Mouse (Mus musculus) midbrain, embryonic 14.5 days (tissue): Measurements from ENCODE around the gene Tmem263. TPM values are rescaled to one million over a fixed set of nuclear protein-coding genes. Genes with fewer than 3 reads are reported as not detected.

Source experiments
- ATAC-seq: fragments of 200-750 bp; cut with Nextera tagmentation; 2 replicates; pipeline ENCODE4 v1.8.0; 2017; ENCODE audit warnings: moderate number of reproducible peaks, moderate library complexity; ENCODE audit not compliant: low FRiP score, low TSS enrichment
- DNase-seq: peaks from one replicate; pipeline ENCODE4 v3.0.0-alpha.2; 2015
- H3K27ac ChIP-seq: fragments of 300-500 bp; sonication (generic); replicated peaks from 2 replicates; pipeline ENCODE4 v1.5.1; 2014; ENCODE audit warnings: mild to moderate bottlenecking, low read depth, low read length, moderate library complexity
- H3K27me3 ChIP-seq: fragments of 300-500 bp; sonication (generic); 2 replicates; pipeline ENCODE4 v1.6.1; 2014; ENCODE audit warnings: low read length, control low read depth, mixed read lengths; ENCODE audit not compliant: control insufficient read depth, insufficient read depth
- H3K36me3 ChIP-seq: fragments of 300-500 bp; sonication (generic); 2 replicates; pipeline ENCODE4 v1.6.1; 2014; ENCODE audit warnings: low read length, control low read depth; ENCODE audit not compliant: control insufficient read depth, insufficient read depth
- H3K4me1 ChIP-seq: fragments of 300-500 bp; sonication (generic); 2 replicates; pipeline ENCODE4 v1.6.1; 2014; ENCODE audit warnings: mild to moderate bottlenecking, antibody characterized with exemption, low read length, control low read depth; ENCODE audit not compliant: control insufficient read depth, insufficient read depth
- H3K4me2 ChIP-seq: fragments of 300-500 bp; sonication (generic); 2 replicates; pipeline ENCODE4 v1.6.1; 2014; ENCODE audit warnings: mild to moderate bottlenecking, low read length, moderate library complexity
- H3K4me3 ChIP-seq: fragments of 300-500 bp; sonication (generic); replicated peaks from 2 replicates; pipeline ENCODE4 v1.5.1; 2014; ENCODE audit warnings: low read depth, low read length
- H3K9ac ChIP-seq: fragments of 300-500 bp; sonication (generic); replicated peaks from 2 replicates; pipeline ENCODE4 v1.6.1; 2014; ENCODE audit warnings: mild to moderate bottlenecking, low read length, moderate library complexity
- H3K9me3 ChIP-seq: fragments of 300-500 bp; sonication (generic); 2 replicates; pipeline ENCODE4 v1.6.1; 2016; ENCODE audit warnings: low read length, control low read depth, mixed read lengths; ENCODE audit not compliant: control insufficient read depth
- WGBS: fragments of 180-500 bp; shearing (Covaris S2); extraction: QIAGEN DNeasy Blood & Tissue Kit; methylation state at CpG from one replicate; pipeline ENCODE4 v1.1.7; 2014; 5-methylcytosine and 5-hydroxymethylcytosine counted together
- polyA plus RNA-seq: library from polyadenylated mRNA; unstranded; fragments of >200 nt; fragmentation: Nextera tagmentation; extraction: Ambion mirVana; gene quantifications from 2 replicates; pipeline ENCODE4 v1.2.1, GENCODE M21; 2014

The Tmem263 gene
- polyA plus RNA-seq, 1 experiment from 2014 or later, result 50.6 TPM

DNA sequence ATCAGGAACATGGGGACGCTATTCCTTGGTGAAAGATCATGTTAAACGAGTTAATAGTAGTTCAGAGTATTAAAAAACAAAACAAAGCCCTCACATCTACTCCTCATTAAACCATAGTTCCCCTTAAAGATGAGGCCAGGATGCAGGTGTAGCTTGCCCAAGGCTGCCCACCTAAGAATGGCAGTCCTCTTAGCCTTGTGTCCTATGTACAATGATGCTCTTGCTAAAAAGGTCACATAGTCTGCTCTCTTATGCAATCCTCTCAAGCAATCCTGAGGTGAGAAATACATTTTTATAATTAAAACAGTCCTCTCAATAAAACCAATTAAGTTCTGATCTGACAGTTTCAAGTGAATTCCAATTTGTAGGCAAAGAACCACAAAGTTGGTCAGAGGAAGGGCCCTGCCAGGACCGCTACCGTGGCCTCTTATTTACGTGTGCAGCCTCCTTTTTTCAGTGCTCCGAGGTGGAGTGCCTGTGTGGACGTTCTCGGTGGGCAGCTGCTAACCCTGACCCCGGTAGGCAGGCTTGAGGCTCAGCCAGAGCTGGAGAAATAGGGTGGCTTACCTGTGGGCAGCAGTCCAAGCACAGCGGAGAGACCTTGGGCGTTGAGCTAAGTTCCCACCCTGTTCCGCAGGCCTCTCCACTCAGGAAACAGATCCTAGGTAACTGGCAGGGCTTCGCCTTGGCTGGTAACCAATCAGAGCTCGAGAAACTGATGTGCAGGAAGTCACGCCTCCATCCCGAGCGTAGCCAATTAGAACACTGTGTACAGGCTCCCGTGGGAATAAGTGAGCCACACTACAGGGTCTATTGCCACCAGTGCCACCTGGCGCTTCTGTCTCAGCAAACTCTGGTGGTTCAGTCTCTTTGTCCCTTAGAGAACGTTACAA, 25.2 kb downstream of the Tmem263 start, which contains the start of gene Mterf2:
Gene Mterf2 (minus strand): TSS at position 633 of the 893 bp plus-strand sequence.
- H3K27me3 ChIP-seq, result no peaks in the 10 kb centered on the region
- peaks cover 15% of the 10 kb centered on the region for H3K4me1 ChIP-seq
- H3K4me3 ChIP-seq, result peak within 1 kb of the TSS; percentile 68
- peak within 1 kb of the TSS; percentile 70 for H3K9ac ChIP-seq
- peak within 1 kb of the TSS; percentile 77 for H3K4me2 ChIP-seq
- peaks cover 14% of the 10 kb centered on the region for H3K36me3 ChIP-seq
- no peaks in the 10 kb centered on the region for H3K9me3 ChIP-seq
- H3K27ac ChIP-seq, result peak within 1 kb of the TSS; percentile 5; the same call in 1 of the 2 replicates
- DNase-seq (peak; percentile 99), ATAC-seq (peak; percentile 100)
- 8% methylated on average over 20 of the region's 20 CpGs for WGBS

DNA sequence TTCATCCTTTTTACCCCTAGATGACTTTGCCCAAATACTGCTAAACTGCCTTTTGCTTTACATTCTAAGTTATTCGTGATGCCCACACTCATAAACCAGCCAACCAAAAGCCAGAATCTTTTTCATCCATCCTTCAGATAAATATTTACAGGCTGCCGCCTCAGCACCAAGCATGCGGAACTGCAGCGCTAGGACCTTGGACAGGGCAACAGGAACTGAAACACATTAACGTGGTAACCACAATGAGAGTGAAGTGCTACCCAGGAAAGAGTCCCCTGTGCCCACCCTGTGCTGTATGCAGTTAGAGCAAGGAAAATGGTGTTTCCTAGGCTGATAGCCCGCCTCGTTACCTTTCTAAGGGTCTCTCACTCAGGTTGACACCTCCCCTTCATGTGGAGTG, 26.0 kb downstream of the Tmem263 start:
- WGBS, result 29% methylated on average over 7 of the region's 7 CpGs
- Histone ChIP-seq H3K4me2 (peak overlapping the region; percentile 77), H3K27me3 (no peaks in the 10 kb centered on the region), H3K27ac (0 out of 2 replicates have a peak overlapping the region, but pooled peaks have one; percentile 5), H3K9ac (no peak overlapping the region), H3K9me3 (no peaks in the 10 kb centered on the region), H3K4me1 (peaks cover 15% of the 10 kb centered on the region), H3K36me3 (peaks cover 19% of the 10 kb centered on the region), H3K4me3 (peak overlapping the region; percentile 68)
- DNase-seq, result no peak
- ATAC-seq, result no peak

DNA sequence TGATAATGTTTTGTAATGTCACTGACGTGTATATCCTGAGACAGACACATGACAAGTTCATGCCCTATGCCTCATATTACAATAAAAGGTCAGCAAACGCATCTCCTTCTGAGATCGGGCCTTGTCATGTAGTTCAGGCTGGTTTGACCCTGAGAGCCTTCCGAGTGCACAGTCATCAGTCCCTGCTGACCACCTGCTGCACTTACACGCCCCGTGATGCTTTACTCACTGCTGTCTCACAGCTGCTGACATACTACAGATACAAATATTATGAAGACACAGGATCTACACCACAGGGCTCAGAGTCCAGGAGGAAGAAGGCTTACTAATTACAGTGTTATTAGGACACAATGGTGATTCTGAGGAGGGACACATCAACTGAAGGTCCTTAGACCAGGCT, 34.1 kb downstream of the Tmem263 start:
- H3K36me3 ChIP-seq, result peaks cover 19% of the 10 kb centered on the region
- WGBS, result 92% methylated on average over 6 of the region's 6 CpGs

DNA sequence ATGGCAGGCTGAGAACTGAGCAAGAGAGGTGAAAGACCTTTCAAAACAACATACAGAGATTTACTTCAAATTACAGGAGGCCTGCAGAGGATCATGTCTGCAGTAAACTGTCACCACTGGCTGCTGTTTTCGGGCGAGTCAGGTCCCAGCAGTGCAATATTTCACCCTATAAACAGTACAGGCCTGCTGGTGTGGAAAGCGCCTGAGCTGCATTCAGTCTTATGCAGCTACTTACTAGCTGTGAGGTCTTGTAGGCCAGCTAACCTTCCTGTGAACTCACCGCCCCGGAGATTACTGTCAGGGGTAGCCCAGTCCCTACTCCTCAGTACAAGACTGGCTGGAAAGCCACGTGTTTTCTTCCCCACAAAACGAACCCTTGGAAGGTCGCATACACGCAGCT, 39.0 kb downstream of the Tmem263 start:
- no peak overlapping the region for H3K4me3 ChIP-seq
- H3K27ac ChIP-seq, result no peak overlapping the region
- no peak overlapping the region for H3K9ac ChIP-seq
- H3K27me3 ChIP-seq, result no peaks in the 10 kb centered on the region
- no peak overlapping the region for H3K4me2 ChIP-seq
- 91% methylated on average over 9 of the region's 9 CpGs for WGBS
- DNase-seq (no peak), ATAC-seq (no peak)
- peaks cover 29% of the 10 kb centered on the region for H3K36me3 ChIP-seq
- no peaks in the 10 kb centered on the region for H3K9me3 ChIP-seq
- H3K4me1 ChIP-seq, result no peaks in the 10 kb centered on the region

More for the DNA sequence above, 34.1 kb downstream of the Tmem263 start:
- ATAC-seq (no peak), DNase-seq (no peak)
- no peak overlapping the region for H3K9ac ChIP-seq
- H3K4me2 ChIP-seq, result no peak overlapping the region
- H3K4me1 ChIP-seq, result no peaks in the 10 kb centered on the region
- no peak overlapping the region for H3K27ac ChIP-seq
- H3K4me3 ChIP-seq, result no peak overlapping the region
- H3K9me3 ChIP-seq, result no peaks in the 10 kb centered on the region
- no peaks in the 10 kb centered on the region for H3K27me3 ChIP-seq

DNA sequence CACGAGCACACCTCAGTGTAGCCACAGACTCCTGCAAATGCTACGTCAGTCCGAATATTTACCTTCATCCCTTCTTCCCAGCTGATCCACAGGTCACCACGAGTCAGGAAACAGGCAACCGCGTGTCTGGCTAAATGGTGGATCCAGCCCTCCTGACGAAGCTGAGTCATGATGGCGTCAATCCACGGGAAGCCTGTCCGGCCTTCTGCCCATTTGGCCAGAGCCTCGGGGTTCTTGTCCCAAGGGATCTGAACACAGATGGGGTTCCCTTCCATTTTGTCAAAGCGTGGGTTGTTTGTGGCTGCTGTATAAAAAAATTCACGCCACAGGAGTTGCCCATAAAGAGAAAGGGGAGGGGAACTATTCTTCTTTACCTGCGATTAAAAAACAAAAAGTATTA, 43.9 kb downstream of the Tmem263 start:
- H3K27ac ChIP-seq, result no peak overlapping the region
- no peak overlapping the region for H3K4me3 ChIP-seq
- H3K27me3 ChIP-seq, result no peaks in the 10 kb centered on the region
- no peak for DNase-seq
- WGBS, result 87% methylated on average over 14 of the region's 14 CpGs
- H3K9ac ChIP-seq, result no peak overlapping the region
- ATAC-seq, result no peak
- H3K36me3 ChIP-seq, result peaks cover 54% of the 10 kb centered on the region
- no peaks in the 10 kb centered on the region for H3K9me3 ChIP-seq
- no peak overlapping the region for H3K4me2 ChIP-seq
- H3K4me1 ChIP-seq, result no peaks in the 10 kb centered on the region

DNA sequence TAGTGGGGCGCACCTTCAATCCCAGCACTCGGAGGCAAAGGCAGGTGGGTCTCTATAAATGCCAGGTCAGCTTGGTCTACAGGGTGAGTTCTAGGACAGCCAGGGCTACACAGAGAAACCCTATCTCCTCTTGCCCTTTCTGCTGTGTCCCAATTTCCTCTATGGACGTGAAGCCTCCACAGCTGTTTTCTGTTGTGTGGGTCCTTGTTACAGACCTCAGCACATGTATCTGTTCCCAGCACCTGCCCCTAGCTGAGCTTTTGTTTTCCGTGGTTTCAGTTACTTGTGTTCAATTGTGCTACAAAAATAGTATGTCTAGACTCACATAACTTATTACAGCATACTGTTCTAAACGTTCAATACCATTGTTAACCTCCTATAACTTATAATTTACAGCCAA, 46.8 kb downstream of the Tmem263 start:
- 95% methylated on average over 5 of the region's 5 CpGs for WGBS
- Histone ChIP-seq H3K27ac (no peak overlapping the region), H3K4me3 (no peak overlapping the region), H3K36me3 (peaks cover 35% of the 10 kb centered on the region), H3K27me3 (no peaks in the 10 kb centered on the region), H3K4me2 (no peak overlapping the region), H3K9ac (no peak overlapping the region), H3K4me1 (no peaks in the 10 kb centered on the region), H3K9me3 (no peaks in the 10 kb centered on the region)
- DNase-seq, result no peak
- ATAC-seq, result no peak

DNA sequence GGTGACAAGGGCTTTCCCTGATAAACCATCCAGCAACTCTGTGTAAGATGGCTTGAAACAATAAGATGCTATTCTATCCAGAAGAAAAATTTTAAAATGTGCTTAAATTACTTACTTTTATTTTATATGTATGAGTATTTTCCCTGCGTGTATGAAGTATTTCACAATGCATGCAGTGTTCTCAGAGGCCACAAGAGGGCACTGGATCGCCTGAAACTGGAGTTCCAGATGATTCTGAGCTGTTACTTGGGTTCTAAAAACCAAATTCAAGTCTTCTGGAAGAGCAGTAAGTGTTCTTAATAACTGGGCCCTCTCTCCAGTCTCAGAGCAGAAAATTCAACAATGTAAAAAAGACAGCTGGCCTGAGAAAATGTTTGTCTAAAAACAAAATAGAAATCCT, 51.8 kb downstream of the Tmem263 start:
- 12% methylated on average over 2 of the region's 2 CpGs for WGBS
- no peak overlapping the region for H3K4me2 ChIP-seq
- no peaks in the 10 kb centered on the region for H3K9me3 ChIP-seq
- DNase-seq (peak; percentile 85), ATAC-seq (no peak)
- H3K27me3 ChIP-seq, result no peaks in the 10 kb centered on the region
- H3K4me1 ChIP-seq, result no peaks in the 10 kb centered on the region
- no peak overlapping the region for H3K9ac ChIP-seq
- H3K36me3 ChIP-seq, result peaks cover 9% of the 10 kb centered on the region
- no peak overlapping the region for H3K4me3 ChIP-seq
- no peak overlapping the region for H3K27ac ChIP-seq

DNA sequence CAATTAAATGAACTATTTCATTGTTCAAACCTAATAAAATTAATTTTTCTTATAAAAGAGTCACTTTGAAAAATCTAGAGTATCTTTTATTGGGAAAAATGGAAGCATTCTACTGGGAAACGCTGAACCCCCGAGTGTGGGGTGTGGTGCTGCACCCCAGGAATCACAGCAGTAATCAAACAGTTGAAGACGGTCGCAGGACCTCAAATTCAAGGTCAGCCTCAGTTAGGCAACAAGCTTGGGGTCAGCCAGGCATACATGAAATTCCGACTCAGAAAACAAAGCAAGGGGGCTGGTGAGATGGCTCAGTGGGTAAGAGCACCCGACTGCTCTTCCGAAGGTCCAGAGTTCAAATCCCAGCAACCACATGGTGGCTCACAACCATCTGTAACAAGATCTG, 55.0 kb downstream of the Tmem263 start:
- H3K4me1 ChIP-seq, result peaks cover 6% of the 10 kb centered on the region; the same call in 1 of the 2 replicates
- no peak overlapping the region for H3K4me2 ChIP-seq
- H3K9me3 ChIP-seq, result no peaks in the 10 kb centered on the region
- H3K27ac ChIP-seq, result no peak overlapping the region
- ATAC-seq (no peak), DNase-seq (no peak)
- no peak overlapping the region for H3K4me3 ChIP-seq
- H3K27me3 ChIP-seq, result no peaks in the 10 kb centered on the region
- 88% methylated on average over 7 of the region's 7 CpGs for WGBS
- H3K9ac ChIP-seq, result no peak overlapping the region
- H3K36me3 ChIP-seq, result no peaks in the 10 kb centered on the region
